In genomic region chr1:132434032-132434431, GRCm38 (mm10) we compare ENCODE assay signal across 20 mouse cellular contexts.
"Had no signal": no experiment of that assay in that cellular context is flagged by ENCODE, and none has a peak within 500 bp of the region (broad histone marks: within the 10 kb centered on the region; RNA-seq: fewer than 3 reads in every experiment).

No protein-coding gene starts in this region.

- H3K4me2 ChIP-seq: heart, embryonic 12.5 days; hindbrain, embryonic 14.5 days; intestine, embryonic 15.5 days; limb, embryonic 13.5 days; limb, embryonic 15.5 days; liver, embryonic 12.5 days had no signal

- ATAC-seq: inflammation-experienced regulatory T-cells, adult 6 months; intestine, embryonic 15.5 days; intestine, postnatal 0 days; liver, embryonic 12.5 days had no signal

- H3K27me3 ChIP-seq: heart, embryonic 12.5 days; intestine, embryonic 15.5 days; limb, embryonic 13.5 days; limb, embryonic 15.5 days; liver, embryonic 12.5 days had no signal

- H3K27ac ChIP-seq: heart, embryonic 10.5 days; hindbrain, embryonic 10.5 days; hindbrain, embryonic 14.5 days; intestine, embryonic 15.5 days; kidney, postnatal 0 days; limb, embryonic 13.5 days; limb, embryonic 15.5 days; liver, embryonic 12.5 days; liver, embryonic 14.5 days had no signal

- H3K36me3 ChIP-seq: intestine, embryonic 15.5 days had no signal

- H3K4me1 ChIP-seq: liver, embryonic 12.5 days had no signal

- DNase-seq: heart, postnatal 4 days; kidney, adult 18-20 months; kidney, adult 8-10 months; kidney, postnatal 14 days; kidney, postnatal 36 days; layer of hippocampus, adult 9-11 months; layer of hippocampus, postnatal 36 days had no signal

- H3K4me3 ChIP-seq: gastrocnemius, adult 2 months; heart, embryonic 10.5 days; heart, embryonic 12.5 days; hindbrain, embryonic 10.5 days; intestine, embryonic 15.5 days; limb, embryonic 13.5 days; limb, embryonic 15.5 days; liver, embryonic 12.5 days had no signal

- H3K9ac ChIP-seq: heart, embryonic 12.5 days; hindbrain, embryonic 14.5 days; intestine, embryonic 15.5 days; limb, embryonic 13.5 days; limb, embryonic 15.5 days; liver, embryonic 12.5 days; liver, embryonic 14.5 days had no signal

- H3K9me3 ChIP-seq: heart, embryonic 10.5 days; heart, embryonic 12.5 days; hindbrain, embryonic 10.5 days; intestine, embryonic 15.5 days; limb, embryonic 13.5 days; limb, embryonic 15.5 days; liver, embryonic 12.5 days had no signal
